Mouse (Mus musculus): ENCODE results near the gene Ccdc136. TPM values are rescaled to one million over a fixed set of nuclear protein-coding genes. Genes with fewer than 3 reads are reported as not detected.
"Not testable (repeated sequence)": the region's sequence is repeated elsewhere in the genome, so short reads cannot be mapped to it uniquely, and the experiment has no call there.

Ccdc136 gene
- total RNA-seq, 2 experiments from 2014 or later: 95.7 to 101 TPM

DNA sequence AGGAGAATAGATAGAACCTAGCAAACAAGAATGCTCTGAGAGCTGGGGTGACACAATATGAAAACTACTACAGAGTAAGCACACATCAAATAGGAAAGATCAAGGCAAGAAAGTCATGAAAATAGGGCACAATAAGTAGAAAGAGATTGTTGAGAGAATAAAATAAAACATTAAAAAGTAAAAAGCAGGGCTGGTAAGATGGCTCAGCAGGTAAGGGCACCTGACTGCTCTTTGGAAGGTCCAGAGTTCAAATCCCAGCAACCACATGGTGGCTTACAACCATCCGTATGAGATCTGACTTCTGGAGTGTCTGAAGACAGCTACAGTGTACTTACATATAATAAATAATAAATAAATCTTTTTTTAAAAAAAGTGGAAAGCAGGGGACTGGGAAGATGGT lies 5.6 kb upstream of the Ccdc136 start:
- intact Hi-C loops (cut with DNase I); DNase-seq (ENCODE audit: extremely low spot score in 1 of 2, low spot score in 2 of 2): not testable (repeated sequence)

GRCm38 (mm10) chr6:29391241-29391640 lies 4.9 kb upstream of the Ccdc136 start:
- DNase-seq (ENCODE audit: extremely low spot score in 1 of 2, low spot score in 2 of 2); intact Hi-C loops (cut with DNase I): not testable (repeated sequence)

DNA sequence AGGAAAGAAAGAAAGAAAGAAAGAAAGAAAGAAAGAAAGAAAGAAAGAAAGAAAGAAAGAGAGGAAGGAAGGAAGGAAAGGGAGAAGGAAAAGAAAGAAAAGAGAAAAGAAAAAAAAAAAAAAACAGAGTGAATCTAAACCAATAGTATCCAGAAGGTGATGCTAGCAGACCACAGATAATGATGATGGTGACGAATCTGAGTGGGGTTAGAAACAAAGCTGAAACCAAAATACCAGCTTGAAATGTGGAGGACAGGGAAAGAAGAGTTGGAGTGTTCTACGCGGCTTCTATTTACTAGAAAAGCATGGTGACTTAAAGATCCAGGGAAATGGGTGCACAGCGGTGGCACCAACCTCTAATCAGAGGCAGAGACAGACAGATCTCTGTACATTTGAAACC lies 4.3 kb upstream of the Ccdc136 start:
- no peak for DNase-seq (ENCODE audit: extremely low spot score in 1 of 2, low spot score in 2 of 2)
- intact Hi-C loops (cut with DNase I): no loop called here

- DNase-seq (ENCODE audit: extremely low spot score in 1 of 2, low spot score in 2 of 2): no peak
- intact Hi-C loops (cut with DNase I): no loop called here
Measured at GRCm38 (mm10) chr6:29394286-29394685, 1.8 kb upstream of the Ccdc136 start.

- intact Hi-C loops (cut with DNase I): no loop called here
- peak in 1 of 2 experiments; percentile 61 for DNase-seq (ENCODE audit: extremely low spot score in 1 of 2, low spot score in 2 of 2)
Measured at GRCm38 (mm10) chr6:29396714-29397540, 818 bp downstream of the Ccdc136 start.

GRCm38 (mm10) chr6:29397575-29397974 lies 1.5 kb downstream of the Ccdc136 start:
- intact Hi-C loops (cut with DNase I): no loop called here
- DNase-seq (ENCODE audit: extremely low spot score in 1 of 2, low spot score in 2 of 2): peak; percentile 55 to 69

DNA sequence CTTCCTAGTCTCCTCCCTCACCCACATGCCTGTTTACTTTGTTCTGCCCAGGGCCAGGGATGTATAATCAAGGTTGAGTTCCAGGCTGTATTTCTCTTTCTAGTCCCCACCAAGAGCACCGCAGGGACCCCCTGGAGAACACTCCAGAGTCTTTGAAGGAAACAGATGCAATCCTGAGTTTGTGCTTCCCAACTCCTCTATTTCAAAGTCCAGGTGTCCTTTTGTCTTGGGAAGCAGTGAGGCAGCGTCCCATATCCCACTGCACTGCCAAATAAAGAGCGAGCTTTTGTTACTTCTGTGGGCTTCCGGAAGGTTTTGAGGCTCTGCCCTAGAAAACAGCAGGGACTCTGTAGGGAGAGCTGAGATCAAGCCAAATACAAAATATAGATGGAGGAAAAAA lies 3.7 kb downstream of the Ccdc136 start:
- intact Hi-C loops (cut with DNase I): no loop called here
- no peak for DNase-seq (ENCODE audit: extremely low spot score in 1 of 2, low spot score in 2 of 2)

GRCm38 (mm10) chr6:29402693-29403342 lies 6.7 kb downstream of the Ccdc136 start:
- peak in 1 of 2 experiments; percentile 60 for DNase-seq (ENCODE audit: extremely low spot score in 1 of 2, low spot score in 2 of 2)
- intact Hi-C loops (cut with DNase I): no loop called here

DNA sequence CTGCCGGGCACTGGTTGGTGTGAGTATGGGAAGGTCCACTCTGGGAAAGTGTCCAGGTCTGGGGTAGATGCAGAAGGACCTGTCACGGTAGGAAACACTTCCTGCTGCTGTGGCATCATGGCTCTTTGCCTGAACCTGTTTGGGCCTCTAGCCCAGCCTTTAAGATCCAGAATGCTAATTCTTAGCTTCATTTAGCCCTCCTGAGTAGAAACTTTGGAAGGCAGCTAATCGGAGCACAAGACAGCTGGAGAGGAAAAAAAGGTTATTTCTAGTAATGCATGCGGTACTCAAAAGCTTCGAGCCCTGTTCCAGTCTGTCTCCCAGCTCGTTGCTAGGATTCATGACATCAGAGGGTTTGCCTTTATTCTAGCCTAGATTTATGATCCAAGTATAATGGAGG lies 10.3 kb downstream of the Ccdc136 start:
- DNase-seq (ENCODE audit: extremely low spot score in 1 of 2, low spot score in 2 of 2): peak in 1 of 2 experiments; percentile 20

DNA sequence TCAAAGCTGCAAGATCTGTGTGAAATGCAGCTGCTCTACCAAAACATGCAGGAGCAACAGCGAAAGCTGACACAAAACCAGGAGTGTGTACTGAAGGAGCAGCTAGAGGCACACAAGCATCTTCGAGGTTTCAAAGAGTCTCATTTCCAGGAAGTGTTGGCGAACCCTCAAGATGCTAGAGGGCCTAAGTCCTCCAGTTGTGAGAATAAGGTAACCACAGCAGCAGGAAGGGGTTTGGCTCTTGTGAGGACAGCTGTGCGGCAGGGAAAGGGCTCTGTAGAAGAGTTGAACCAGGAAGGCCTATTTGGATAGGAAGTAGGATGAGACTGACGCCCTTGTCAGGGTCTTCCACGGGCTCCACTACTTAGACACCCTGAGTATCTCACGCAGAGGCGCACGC lies 19.3 kb downstream of the Ccdc136 start:
- no peak for DNase-seq (ENCODE audit: extremely low spot score in 1 of 2, low spot score in 2 of 2)
- intact Hi-C loops (cut with DNase I): no loop called here

More for the DNA sequence above, 10.3 kb downstream of the Ccdc136 start:
- intact Hi-C loops (cut with DNase I): no loop called here

DNA sequence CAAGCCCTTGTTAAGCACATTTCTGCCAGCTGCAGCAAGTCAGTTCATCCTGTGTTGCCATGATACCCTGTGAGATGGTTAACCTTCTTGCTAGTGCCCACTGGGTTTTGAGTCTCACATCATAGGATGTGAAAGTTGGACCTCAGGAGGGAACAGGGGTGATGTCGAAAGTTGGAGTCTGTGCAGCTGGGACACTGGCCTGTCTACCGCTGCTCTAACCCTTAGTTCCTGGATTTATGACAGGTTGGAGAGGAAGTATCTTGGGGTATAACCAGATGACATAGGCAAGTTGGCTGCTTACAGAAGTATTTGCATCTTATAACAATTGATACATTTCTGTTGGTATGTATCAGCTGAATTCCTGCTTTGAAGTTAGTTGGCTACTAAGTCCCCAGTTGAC lies 24.5 kb downstream of the Ccdc136 start:
- intact Hi-C loops (cut with DNase I): no loop called here
- DNase-seq (ENCODE audit: extremely low spot score in 1 of 2, low spot score in 2 of 2): no peak

DNA sequence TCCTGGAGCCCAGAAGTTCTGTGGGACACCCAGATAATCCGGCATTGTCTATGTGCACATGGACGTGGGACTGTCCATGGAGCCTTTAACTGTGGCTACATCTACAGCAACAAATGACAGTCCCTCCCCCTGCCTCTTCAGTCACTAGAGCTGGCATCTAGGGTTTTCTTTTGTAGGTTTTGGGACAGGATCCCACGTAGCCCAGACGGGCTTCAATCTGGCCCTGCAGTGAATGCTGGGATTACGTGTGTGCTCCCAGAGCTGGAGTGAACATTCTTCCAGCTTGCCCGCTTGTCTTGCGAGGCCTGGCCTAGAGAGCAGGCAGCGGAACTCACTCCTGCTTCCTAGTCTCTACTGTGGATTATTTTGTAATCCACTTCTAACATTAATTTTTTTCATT lies 29.0 kb downstream of the Ccdc136 start:
- DNase-seq (ENCODE audit: extremely low spot score in 1 of 2, low spot score in 2 of 2): no peak
- intact Hi-C loops (cut with DNase I): no loop called here

DNA sequence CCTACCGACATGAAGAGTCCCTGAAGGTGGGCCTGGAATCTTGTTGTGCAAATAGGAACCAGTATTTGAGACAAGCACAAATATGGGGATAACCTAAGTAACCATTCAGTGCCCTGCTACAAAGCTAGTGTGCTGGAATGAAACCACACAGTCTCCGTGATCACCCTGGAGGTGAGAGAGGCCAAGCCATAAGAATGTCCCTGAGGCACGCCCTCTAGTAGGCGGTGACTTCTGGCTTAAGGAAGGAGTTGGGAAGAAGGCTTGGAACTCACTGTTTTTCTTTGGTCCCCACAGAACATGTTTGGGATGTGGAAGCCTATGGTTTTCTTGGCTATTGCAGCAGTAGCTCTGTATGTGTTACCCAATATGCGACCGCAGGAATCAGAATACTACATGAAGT lies 30.2 kb downstream of the Ccdc136 start:
- no peak for DNase-seq (ENCODE audit: extremely low spot score in 1 of 2, low spot score in 2 of 2)
- intact Hi-C loops (cut with DNase I): no loop called here

DNA sequence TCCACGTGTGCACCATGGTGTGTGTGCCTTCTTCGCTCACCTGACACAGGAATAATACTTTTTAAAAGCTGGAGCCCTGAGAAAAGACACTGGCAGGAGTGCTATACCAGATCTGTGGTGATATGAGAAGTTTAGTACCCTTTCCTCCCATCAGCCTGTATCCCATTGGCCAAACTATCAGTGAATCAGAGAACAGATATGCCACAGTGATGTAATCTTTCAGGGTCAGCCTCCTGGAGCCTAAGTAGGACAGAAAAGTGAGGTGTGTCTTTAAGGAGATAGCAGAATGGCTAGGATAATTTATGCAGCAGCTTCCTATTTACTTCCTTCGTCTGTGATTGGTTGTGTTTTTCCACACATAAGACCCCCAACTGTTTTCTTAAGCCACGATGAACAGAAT lies 32.1 kb downstream of the Ccdc136 start:
- DNase-seq (ENCODE audit: extremely low spot score in 1 of 2, low spot score in 2 of 2): no peak
- intact Hi-C loops (cut with DNase I): no loop called here

DNA sequence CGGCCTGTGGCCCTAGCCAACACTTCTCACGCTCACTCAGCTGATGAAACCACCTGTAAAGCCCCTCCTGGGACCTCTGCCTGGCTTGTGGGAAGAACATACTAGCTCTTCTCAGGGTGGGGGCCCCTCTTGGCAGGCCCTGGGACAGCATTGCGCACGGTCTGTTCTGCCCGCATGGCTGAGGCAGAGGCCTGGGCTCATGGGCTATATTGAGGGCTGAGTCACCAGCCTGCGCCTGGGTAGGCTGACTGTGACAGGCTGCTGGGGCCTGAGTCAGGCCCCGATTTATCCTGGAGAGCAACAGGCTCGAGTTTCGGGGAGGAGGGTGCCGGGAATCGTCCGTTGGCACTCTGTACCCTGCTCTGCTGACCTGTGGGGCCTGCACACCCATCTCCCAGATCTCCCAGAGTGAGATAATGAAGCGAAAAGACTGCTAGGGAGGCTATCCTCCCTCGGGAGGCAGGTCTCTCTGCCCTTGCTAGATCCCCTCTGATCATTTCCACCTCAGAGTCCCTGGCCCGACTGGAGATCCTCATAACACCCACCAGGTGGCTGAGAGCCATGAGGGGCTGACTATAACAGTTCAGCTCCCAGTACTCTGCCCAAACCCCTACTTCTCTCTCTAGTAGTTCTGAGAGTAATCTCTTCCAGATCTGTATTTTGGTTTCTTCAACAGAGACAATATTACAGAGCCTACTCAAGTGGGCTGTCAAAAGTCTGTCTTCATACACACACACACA lies 34.7 kb downstream of the Ccdc136 start:
- intact Hi-C loops (cut with DNase I): no loop called here
- DNase-seq (ENCODE audit: extremely low spot score in 1 of 2, low spot score in 2 of 2): peak in 1 of 2 experiments; percentile 33

DNA sequence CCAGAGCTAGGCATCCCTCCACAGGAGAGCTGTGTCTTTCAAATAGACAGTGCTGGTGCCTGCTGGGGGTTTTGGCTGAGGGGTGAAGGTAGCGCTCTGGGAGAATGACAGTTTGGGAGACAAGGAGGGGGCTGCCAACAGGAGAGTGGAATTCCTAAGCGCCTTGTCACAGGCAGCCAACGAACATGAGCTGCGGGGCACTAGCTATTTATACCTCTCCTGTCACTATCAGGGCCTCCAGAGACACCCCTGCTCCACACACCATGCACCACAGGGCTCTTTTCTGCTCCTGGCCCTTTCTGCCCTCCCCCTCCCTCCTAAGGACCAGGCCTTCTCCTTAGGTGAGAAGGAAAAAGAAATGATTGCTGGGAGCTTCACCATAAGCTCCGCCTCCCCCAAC lies 35.4 kb downstream of the Ccdc136 start:
- DNase-seq (ENCODE audit: extremely low spot score in 1 of 2, low spot score in 2 of 2): peak in 1 of 2 experiments; percentile 20
- intact Hi-C loops (cut with DNase I): no loop called here

GRCm38 (mm10) chr6:29432156-29432555 lies 36.0 kb downstream of the Ccdc136 start:
- intact Hi-C loops (cut with DNase I): no loop called here
- peak in 1 of 2 experiments; percentile 38 for DNase-seq (ENCODE audit: extremely low spot score in 1 of 2, low spot score in 2 of 2)

DNA sequence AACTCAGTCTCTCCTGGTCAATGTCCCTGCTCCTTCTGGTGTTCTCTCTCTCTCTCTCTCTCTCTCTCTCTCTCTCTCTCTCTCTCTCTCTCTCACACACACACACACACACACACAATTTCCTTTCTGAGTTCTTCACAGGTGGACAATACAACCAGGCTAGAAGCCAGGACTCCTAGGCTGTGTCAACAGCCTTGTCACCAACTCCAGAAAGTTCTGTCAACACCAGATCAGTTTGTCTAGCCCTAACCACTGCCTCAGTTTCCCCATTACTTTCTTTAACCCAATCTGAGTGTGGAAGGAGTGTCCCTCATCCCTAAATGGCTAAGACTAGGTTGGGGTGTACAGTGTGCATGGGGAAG lies 36.5 kb downstream of the Ccdc136 start:
- DNase-seq (ENCODE audit: extremely low spot score in 1 of 2, low spot score in 2 of 2): no peak
- intact Hi-C loops (cut with DNase I): no loop called here

GRCm38 (mm10) chr6:29433038-29433803 lies 37.1 kb downstream of the Ccdc136 start, which contains the start of gene Flnc:
Gene Flnc (plus strand): TSS chr6:29433256.
- intact Hi-C loops (cut with DNase I): no loop called here
- peak in 1 of 2 experiments; percentile 59 for DNase-seq (ENCODE audit: extremely low spot score in 1 of 2, low spot score in 2 of 2)
